Mouse (Mus musculus) fibroblast of lung, adult 2 months (primary cell): ENCODE data around the gene Lamb2.
A peak's percentile ranks its signal among the peaks of the same experiment; 100 is the strongest.

ENCODE experiments used
- DNase-seq: peaks from one replicate; pipeline ENCODE4 v3.0.0-alpha.2; 2011; ENCODE audit warnings: low read depth

The Lamb2 gene

DNA sequence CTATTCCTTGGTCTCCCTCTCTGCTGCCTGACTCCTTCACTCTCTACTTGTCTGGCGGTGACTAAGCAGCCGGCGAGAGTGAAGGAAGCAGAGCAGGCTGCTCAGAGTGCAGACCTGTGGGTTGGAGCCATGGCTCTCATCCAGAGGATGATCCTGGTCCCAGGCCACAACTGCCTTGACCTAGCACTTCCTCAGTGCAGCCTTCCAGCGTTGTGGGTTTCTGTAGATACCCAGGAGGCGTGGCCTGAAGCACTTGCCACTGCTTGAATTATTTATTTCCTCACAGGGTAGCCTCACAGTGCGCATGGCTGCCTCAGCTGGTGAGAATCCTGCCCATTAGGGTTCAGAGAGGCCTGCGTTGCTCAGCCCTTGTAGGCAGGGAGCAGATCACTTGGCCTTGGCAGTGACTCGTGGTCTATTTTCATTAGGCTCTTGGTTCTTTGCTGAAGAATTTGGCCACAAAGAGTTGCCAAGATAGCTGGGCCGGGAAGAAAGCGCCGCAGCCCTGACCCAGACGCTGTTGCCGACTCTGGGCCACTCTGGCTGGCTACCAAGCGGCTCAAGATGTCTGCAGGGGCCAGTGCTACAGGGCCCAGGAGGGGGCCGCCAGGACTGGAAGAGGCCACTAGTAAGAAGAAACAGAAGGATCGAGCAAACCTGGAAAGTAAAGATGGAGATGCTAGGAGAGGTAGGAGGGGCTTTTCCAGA, 12.7 kb downstream of the Lamb2 start:
- DNase-seq, result peak; percentile 36

DNA sequence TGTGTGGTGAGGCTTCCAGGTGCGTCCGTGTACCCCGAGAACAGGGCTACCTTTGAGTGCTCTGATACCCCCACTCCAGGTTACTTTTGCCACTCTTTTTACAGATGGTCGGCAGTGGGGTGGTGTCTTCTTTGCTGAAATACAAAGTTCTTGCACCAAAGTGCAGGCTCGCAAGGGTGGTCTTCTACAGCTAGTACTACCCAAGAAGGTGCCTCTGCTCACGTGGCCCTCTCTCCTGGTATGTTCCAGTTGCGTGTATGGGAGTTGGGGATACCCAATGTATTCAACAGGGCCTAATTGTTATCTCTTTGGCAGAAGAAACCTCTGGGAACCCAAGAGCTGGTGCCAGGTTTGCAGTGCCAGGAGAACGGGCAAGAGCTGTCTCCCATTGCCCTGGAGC, 13.7 kb downstream of the Lamb2 start:
- DNase-seq, result no peak

DNA sequence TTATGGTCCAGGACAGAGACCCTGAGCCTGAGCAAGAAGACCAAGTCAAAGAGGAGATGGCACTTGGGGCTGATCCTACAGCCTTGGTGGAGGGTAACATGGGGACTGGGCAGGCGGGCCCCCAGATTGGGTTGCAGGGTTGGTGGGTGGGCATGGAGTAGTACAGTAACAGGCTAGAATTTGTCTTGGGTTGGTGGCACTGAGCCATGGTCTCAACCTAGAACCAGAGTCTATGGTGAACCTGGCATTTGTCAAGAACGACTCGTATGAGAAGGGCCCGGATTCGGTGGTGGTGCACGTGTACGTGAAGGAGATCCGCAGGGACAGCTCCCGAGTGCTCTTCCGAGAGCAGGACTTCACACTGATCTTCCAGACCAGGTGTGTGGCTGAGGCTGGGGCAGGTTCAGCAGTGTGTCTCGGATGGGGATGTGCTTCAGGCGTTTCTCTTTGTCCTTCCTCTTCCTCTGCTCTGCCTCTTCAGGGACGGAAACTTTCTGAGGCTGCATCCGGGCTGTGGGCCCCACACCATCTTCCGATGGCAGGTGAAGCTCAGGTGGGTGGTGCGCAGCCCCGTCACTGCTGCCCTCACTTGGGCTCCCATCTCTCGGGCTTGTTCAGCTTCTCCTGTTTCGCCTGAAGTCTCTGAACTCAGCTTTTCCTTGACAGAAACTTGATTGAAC, 14.8 kb downstream of the Lamb2 start:
- no peak for DNase-seq

DNA sequence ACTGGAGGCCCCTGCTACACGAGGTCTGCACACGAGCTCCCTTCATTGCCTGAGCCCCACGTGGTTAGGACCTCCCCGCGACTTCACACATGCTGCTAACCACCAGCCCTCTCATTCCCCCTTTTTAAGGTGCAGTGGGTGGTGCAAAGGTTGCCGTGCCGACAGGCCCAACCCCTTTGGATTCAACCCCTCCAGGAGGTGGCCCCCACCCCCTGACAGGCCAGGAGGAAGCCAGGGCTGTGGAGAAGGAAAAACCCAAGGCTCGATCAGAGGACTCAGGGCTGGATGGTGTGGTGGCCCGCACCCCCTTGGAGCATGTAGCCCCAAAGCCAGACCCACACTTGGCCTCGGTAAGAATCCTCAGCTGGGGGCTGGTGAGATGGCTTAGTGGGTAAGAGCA, 15.4 kb downstream of the Lamb2 start:
- DNase-seq, result no peak

DNA sequence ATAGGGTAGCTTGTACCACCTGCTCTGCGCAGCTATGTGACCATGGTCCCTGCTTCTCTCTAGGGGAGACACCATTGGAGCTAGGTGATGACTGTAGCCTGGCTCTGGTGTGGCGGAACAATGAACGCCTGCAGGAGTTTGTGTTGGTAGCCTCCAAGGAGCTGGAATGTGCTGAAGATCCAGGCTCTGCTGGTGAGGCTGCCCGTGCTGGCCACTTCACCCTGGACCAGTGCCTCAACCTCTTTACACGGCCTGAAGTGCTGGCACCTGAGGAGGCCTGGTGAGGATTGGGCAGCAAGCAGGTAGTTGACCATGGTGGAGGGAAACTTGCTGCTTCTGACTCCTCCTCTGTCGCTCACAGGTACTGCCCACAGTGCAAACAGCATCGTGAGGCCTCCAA, 19.7 kb downstream of the Lamb2 start:
- no peak for DNase-seq

DNA sequence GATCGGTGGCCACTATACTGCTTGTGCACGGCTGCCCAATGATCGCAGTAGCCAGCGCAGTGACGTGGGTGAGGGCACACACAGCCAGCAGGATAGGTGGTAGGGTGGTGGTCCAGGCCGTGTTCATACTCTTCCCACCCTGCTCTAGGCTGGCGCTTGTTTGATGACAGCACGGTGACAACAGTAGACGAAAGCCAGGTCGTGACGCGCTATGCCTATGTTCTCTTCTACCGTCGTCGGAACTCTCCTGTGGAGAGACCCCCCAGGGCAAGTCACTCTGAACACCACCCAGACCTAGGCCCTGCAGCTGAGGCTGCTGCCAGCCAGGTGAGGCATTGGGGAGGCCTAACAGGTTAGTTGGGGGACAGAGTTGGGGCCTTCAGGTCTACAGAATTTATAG, 20.4 kb downstream of the Lamb2 start:
- no peak for DNase-seq

DNA sequence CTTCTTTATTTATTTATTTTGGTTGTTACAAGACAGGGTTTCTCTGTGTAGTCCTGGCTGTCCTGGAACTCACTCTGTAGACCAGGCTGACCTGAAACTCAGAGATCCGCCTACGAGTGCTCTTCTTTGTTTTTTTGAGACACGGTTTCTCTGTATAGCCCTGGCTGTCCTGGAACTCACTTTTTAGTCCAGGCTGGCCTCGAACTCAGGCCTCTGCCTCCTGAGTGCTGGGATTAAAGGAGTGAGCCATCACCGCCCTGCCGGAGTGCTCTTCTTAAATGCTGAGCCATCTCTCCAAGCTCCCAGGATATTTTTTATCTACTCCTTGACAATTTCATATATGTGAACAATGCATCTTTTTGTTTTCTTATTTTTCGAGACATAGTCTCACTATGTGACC, 27.4 kb downstream of the Lamb2 start:
- no peak for DNase-seq

DNA sequence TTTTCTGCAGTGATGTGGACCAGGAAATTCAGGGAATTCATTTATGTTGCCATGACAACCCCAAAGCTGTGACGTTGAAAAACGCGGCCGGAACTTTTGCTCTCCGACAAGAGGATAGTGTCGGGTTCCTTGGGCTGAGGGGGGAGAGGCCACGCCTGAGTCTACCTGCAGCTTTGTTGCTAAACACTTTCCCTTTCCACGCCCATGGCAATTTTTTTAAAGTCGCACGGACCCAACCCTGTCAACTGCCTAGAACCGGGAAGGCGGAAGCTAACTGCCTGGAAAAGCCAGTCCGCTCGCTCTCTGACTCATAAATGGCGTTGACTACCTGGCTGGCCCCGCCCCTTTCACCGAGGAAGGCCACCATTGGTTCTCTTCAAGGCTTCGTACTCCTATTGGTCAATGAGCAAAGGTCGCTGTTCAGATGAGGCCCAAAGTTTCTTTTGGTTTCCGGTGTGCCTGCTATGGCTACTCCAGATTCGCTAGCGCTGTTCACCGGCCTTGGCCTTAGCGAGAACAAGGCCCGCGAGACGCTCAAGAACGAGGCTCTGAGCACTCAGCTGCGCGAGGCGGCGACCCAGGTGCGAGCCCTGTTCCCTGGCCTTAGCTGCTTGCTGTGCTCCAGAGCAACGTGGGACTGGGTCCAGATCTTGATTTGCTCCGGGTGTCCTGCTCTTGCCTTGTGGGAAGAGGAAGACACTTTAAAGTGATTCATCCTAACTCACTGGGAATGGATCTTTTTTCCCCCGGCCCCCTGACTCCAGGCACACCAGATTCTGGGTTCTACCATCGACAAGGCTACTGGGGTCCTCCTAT, 28.3 kb downstream of the Lamb2 start, which contains the start of gene Qars:
Gene Qars (plus strand): TSS at position 88 of the 816 bp plus-strand sequence.
- peak; percentile 91 for DNase-seq

DNA sequence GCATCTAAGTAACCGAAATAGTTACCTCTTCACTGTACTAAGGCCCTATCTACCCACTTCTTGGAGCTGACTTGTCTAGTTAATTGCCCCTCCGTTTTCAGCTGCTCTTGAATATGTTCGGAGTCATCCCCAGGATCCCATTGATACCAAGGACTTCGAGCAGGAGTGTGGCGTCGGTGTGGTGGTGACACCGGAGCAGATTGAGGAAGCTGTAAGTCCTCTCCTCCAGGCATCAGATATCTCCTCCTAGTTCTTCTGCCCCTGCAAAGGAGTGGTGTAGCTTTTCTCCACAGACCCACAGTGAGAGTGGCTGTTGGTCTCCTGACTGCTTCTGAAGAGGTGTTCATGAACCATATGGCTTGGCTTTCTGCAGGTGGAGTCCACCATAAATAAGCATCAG, 29.2 kb downstream of the Lamb2 start:
- no peak for DNase-seq

DNA sequence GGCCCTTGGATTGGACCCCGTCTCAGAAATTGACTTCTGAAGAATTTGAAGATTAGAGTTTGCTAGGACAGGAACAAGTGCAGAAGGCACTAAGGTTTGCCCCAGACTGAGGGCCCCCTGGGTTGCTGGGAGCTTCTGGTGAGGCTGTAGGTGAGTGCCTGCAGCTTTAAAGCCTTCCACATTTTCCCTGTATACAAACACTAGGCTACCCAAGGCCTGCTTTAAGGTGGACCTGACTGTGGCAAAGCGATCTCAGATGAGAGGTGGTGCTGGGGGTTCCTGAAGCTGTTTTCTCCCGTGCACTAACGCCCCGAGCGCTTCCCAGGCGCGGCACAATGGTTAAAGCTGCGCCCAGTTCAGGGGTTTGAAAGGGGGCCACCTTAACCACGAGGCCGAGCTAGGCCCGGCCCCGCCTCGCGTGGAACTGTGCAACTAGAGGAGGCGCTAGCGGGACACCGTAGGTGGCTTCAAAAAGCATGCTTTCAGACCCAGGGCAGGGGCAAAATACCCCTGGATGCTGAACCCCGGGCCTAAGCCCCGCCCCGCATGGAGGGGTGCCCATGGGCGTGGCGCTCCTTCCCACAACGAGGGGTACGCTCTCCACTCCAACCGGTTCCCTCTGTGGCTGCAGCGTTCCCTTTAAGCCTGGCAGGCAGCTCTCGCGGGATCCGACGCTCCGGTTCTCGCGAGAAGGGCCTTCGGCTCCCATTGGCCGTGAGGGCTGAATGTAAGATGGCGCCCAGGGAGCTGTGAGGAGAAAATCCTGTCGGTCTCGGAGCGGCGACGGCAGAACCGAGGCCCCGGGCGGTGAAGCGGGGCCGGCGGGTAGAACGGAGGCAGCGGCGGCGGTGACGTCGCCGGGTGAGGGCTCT, 37.1 kb downstream of the Lamb2 start, which contains the start of gene Qrich1:
Gene Qrich1 (plus strand): TSS at position 427 of the 872 bp plus-strand sequence.
- peak; percentile 94 for DNase-seq

DNA sequence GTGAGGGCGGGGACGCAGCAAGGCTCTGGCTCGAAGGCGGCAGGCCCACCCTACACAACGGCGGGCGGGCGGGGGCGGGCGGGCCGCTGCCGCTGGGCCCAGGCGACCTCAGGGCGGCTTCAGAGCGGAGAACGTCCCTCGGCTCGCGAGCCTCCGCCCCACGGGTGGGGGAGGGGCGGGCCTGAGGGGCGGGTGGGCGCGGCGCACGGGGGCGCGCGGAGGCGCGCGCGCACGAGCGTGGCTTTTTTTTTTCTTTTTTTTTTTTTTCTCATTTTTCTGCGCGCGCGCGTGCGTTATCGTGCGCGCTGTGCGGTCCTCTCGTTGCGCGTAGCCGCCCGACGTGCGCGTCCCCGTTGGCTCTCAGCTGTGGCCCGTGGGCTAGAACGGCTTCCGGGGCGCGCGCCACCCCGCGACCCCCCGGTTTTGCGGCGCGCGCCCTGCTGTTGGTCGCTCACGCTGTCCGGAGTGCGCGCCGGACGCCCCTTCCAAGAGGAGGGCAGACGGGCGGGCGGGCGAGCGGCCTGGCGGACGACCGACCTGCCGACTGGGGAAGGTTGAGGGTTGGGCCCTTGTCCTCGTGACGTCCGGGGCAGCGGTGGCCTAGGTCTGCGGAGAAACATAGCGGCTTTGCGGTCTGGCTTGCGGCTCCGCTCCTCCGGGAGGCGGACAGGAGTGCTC, 37.9 kb downstream of the Lamb2 start:
- DNase-seq, result peak; percentile 49

DNA sequence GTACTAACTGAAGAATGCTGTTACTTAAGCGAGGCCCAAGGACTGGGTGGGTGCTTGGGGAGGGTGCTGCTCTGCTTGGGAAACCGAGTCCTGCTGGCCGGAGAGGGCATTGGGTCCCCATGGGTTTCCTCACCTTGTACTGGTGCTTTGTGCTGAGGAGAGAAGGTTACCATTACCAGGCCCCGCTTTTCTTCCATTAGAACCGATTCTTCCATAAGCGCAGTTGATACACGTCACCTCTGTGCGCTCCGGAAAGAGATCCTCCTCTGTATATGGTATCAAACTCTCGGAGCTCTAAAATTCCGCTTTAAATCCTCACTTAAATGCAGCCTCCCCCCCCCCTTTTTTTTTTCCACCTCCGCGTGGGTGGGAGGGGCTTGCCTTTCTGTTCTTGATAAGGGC, 38.4 kb downstream of the Lamb2 start:
- DNase-seq, result peak; percentile 25

DNA sequence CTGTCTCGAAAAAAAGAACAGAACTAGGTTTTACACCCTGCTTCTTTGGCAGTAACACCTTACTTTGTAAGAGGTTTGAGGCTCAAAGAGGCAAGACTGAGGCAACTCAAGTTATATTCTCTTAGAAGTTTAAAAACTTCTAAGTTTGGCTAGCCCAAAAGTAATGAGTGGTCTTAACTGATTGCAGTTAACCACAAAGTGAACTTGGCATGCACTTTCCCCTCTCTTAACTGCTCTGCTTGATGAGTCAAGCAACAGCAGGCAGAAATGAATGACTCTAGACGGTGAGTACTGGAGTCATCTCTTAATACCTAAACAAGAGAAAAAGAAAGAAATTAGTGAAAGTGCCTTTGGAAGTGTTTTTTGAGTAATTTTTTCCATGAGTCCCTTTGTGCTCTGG, 42.1 kb downstream of the Lamb2 start:
- peak; percentile 10 for DNase-seq

DNA sequence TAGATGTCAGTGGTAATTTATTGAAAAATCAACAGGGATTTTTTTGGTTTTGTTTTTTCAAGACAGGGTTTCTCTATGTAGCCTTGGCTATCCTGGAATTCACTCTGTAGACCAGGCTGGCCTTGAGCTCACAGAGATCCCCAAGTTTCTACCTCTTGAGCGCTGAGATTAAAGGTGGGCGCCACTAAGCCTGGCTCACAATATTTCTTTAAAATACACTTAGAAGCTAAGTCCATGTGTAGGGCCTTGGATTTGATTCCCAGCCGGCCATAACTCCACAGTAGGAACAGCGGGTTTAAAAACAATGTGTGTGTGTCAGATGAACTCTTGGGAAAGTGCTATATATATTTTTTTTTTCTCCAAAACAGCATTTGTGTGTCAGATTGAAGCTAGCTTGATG, 43.8 kb downstream of the Lamb2 start:
- no peak for DNase-seq

DNA sequence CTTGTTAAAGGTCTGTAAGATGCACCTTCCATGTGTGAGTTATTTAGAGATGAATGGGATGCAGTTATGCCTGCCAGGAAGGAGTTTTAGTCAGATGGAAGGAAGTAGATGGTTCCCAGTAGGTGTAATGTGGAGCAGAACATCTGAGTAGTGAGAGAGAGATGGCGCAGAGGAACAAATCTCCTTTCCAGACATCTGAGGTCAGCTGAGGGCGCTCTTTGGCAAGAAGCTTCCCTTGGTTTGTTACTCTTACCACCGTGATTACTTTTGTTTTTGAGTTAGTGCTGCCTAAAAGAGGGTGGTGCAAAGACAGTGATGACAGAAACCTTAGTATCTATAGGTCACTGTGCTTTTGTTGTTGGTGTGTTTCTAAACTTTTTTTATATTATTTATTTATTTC, 45.9 kb downstream of the Lamb2 start:
- no peak for DNase-seq

DNA sequence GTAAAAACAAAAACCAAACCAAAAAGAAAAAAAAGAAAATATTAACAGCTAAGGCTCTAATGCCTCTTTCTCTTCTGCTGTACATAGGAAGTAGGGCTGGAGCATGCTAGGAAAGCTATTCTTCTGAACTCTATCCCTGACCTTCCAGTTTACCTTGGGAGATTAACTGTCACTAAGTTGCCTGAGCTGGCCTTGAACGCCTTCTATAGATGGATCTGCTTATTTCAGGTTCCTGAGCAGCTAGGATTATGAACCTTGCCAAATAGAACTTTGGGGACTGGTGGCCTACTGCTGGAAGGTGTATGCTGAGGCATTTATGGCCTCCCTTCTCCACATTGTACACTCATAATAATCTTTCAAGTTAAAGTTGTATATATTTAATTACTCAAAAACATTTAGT, 51.4 kb downstream of the Lamb2 start:
- no peak for DNase-seq

DNA sequence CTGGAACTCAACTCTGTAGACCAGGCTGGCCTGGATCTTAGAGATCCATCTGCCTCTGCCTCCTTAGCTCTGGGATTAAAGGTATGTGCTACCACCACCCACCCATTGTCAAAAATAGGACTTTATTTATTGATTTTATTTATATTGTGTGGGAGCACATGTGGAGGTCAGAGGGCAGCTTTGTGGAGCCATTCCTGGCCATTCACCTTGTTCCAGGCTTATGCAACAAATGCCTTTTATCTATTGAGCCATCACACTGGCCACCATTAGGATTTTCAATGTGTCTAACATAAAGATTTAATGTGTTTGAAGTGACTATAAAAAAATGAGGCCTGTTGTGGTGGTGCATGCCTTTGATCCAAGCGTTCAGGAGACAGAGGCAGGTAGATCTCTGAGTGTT, 52.0 kb downstream of the Lamb2 start:
- no peak for DNase-seq
